In the genomic region with DNA sequence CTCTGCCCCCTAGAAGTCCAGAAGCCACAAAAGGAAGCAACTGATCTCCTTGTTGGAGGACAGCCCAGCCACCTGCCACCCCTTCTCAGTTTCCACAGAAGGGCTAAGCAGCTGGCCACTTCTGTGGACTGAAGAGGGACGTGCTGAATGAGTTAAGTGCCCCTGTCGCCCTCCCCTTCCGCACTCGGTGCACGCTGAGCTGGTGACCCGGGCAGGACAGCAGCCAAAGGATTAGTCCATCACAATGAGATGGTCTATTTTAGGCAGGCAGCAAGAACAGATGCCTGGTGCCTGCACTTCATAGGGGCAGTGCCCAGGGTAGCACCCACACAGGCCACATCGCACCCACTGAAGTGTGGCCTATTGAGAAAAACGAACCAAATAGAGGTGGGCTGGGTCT, we compare ENCODE assay signal across 9 mouse cellular contexts. TPM values are rescaled to one million over a fixed set of nuclear protein-coding genes. Genes with fewer than 3 reads are reported as not detected.
DNase-seq lines count a peak whose midpoint lies in the region; ATAC-seq lines count a peak whose summit lies in the region.
"Had no signal": no experiment of that assay in that cellular context is flagged by ENCODE, and none has a peak within 500 bp of the region (broad histone marks: within the 10 kb centered on the region; RNA-seq: fewer than 3 reads in every experiment).

No protein-coding gene starts in this region.

- H3K9me3 ChIP-seq in kidney, embryonic 14.5 days (ENCODE audit: control insufficient read depth, low read length) = no peaks in the 10 kb centered on the region
- H3K9me3 ChIP-seq in embryonic facial prominence, embryonic 12.5 days = no peaks in the 10 kb centered on the region
- H3K9me3 ChIP-seq in midbrain, embryonic 12.5 days = no peaks in the 10 kb centered on the region
- no peaks in the 10 kb centered on the region for H3K9me3 ChIP-seq in intestine, embryonic 15.5 days

- DNase-seq in kidney, adult 9 months = no peak
- peak; percentile 59 for DNase-seq in heart, adult 8-10 months (ENCODE audit: low spot score)
- DNase-seq in T-cell, adult 2 months (ENCODE audit: low spot score) = no peak

- H3K4me3 ChIP-seq in kidney, embryonic 14.5 days (ENCODE audit: low read length) = no peak overlapping the region
- H3K4me3 ChIP-seq in embryonic facial prominence, embryonic 12.5 days = no peak overlapping the region
- H3K4me3 ChIP-seq in midbrain, embryonic 12.5 days = no peak overlapping the region
- no peak overlapping the region for H3K4me3 ChIP-seq in intestine, embryonic 15.5 days (replicated peaks)

- no peaks in the 10 kb centered on the region for H3K27me3 ChIP-seq in kidney, embryonic 14.5 days (ENCODE audit: control insufficient read depth, insufficient read depth, low read length)
- no peaks in the 10 kb centered on the region for H3K27me3 ChIP-seq in embryonic facial prominence, embryonic 12.5 days
- 0 out of 2 replicates have a peak, but pooled peaks cover 4% of the 10 kb centered on the region for H3K27me3 ChIP-seq in midbrain, embryonic 12.5 days
- H3K27me3 ChIP-seq in intestine, embryonic 15.5 days (replicated peaks) = no peaks in the 10 kb centered on the region

- no peaks in the 10 kb centered on the region for H3K36me3 ChIP-seq in kidney, embryonic 14.5 days (ENCODE audit: control insufficient read depth, insufficient read depth, low read length)
- H3K36me3 ChIP-seq in embryonic facial prominence, embryonic 12.5 days = no peaks in the 10 kb centered on the region
- no peaks in the 10 kb centered on the region for H3K36me3 ChIP-seq in midbrain, embryonic 12.5 days
- H3K36me3 ChIP-seq in intestine, embryonic 15.5 days = no peaks in the 10 kb centered on the region

- H3K4me2 ChIP-seq in kidney, embryonic 14.5 days (replicated peaks; ENCODE audit: low read depth, low read length) = no peak overlapping the region
- H3K4me2 ChIP-seq in embryonic facial prominence, embryonic 12.5 days (replicated peaks) = no peak overlapping the region
- no peak overlapping the region for H3K4me2 ChIP-seq in midbrain, embryonic 12.5 days (replicated peaks)
- no peak overlapping the region for H3K4me2 ChIP-seq in intestine, embryonic 15.5 days (replicated peaks)

- H3K27ac ChIP-seq in kidney, embryonic 14.5 days (ENCODE audit: low read depth, low read length) = no peak overlapping the region
- H3K27ac ChIP-seq in embryonic facial prominence, embryonic 12.5 days = no peak overlapping the region
- no peak overlapping the region for H3K27ac ChIP-seq in midbrain, embryonic 12.5 days (replicated peaks)
- H3K27ac ChIP-seq in intestine, embryonic 15.5 days = no peak overlapping the region

- no peak overlapping the region for H3K9ac ChIP-seq in kidney, embryonic 14.5 days (ENCODE audit: low read depth, low read length)
- no peak overlapping the region for H3K9ac ChIP-seq in embryonic facial prominence, embryonic 12.5 days
- H3K9ac ChIP-seq in midbrain, embryonic 12.5 days (replicated peaks) = no peak overlapping the region
- no peak overlapping the region for H3K9ac ChIP-seq in intestine, embryonic 15.5 days

- WGBS in kidney, embryonic 14.5 days = 40% methylated on average over 8 of the region's 8 CpGs
- 71% methylated on average over 8 of the region's 8 CpGs for WGBS in embryonic facial prominence, embryonic 12.5 days
- WGBS in midbrain, embryonic 12.5 days = 20% methylated on average over 8 of the region's 8 CpGs
- 64% methylated on average over 8 of the region's 8 CpGs for WGBS in intestine, embryonic 15.5 days

- no peaks in the 10 kb centered on the region for H3K4me1 ChIP-seq in kidney, embryonic 14.5 days (ENCODE audit: control insufficient read depth, insufficient read depth, low read length)
- no peaks in the 10 kb centered on the region for H3K4me1 ChIP-seq in embryonic facial prominence, embryonic 12.5 days
- peaks cover 7% of the 10 kb centered on the region; the same call in 1 of the 2 replicates for H3K4me1 ChIP-seq in midbrain, embryonic 12.5 days
- no peaks in the 10 kb centered on the region for H3K4me1 ChIP-seq in intestine, embryonic 15.5 days (replicated peaks)

- peak; percentile 94 for ATAC-seq in kidney, embryonic 14.5 days (ENCODE audit: low FRiP score, low TSS enrichment)
- peak; percentile 56; the same call in 1 of the 2 replicates for ATAC-seq in embryonic facial prominence, embryonic 12.5 days (ENCODE audit: insufficient number of reproducible peaks, insufficient read depth, low FRiP score, low TSS enrichment)
- peak; percentile 66; the same call in 1 of the 2 replicates for ATAC-seq in midbrain, embryonic 12.5 days (ENCODE audit: low FRiP score, low read depth)
- ATAC-seq in CD4-positive, CD25-positive, alpha-beta regulatory T cell, adult 4 months = no peak
- no peak for ATAC-seq in intestine, embryonic 15.5 days

RNA-seq across cellular contexts. Expression of a gene that starts 32.8 kb away (rescaled TPM):
- polyA plus RNA-seq in kidney, embryonic 14.5 days (2014; fragmentation: Nextera tagmentation; extraction: Ambion mirVana) = not detected in 2 replicates
- 0.10 TPM in 1 of 2 replicates, not detected in the other for polyA plus RNA-seq in embryonic facial prominence, embryonic 12.5 days (2016; fragmentation: Nextera tagmentation; extraction: Ambion mirVana)
- total RNA-seq in heart, adult 8-10 months (2022) = not detected
- polyA plus RNA-seq in midbrain, embryonic 12.5 days (2016; fragmentation: Nextera tagmentation; extraction: Ambion mirVana) = 2.2 and 2.3 TPM in 2 replicates
- polyA plus RNA-seq in CD4-positive, CD25-positive, alpha-beta regulatory T cell, adult 4 months (2017; shearing (Covaris generic)) = not detected
- polyA plus RNA-seq in intestine, embryonic 15.5 days (2015; fragmentation: Nextera tagmentation; extraction: Ambion mirVana) = 0.71 and 0.80 TPM in 2 replicates
- polyA plus RNA-seq: small intestine, adult 2 months had no signal

Comparison
In these comparisons a context has a peak if more than half of its experiments do, and no peak if none do; other contexts are left out.
1. ATAC-seq: peak in kidney, embryonic 14.5 days (single experiment), embryonic facial prominence, embryonic 12.5 days (single experiment) and midbrain, embryonic 12.5 days (single experiment); none in CD4-positive, CD25-positive, alpha-beta regulatory T cell, adult 4 months (single experiment) and intestine, embryonic 15.5 days (single experiment).